Mouse (Mus musculus) T-helper 17 cell (primary cell): ENCODE data around the gene Rnasek.

ENCODE experiments used
- in situ Hi-C, 2 experiments: fragments of 300-600 bp; cut with MboI, MseI; formaldehyde crosslinking; loops; 1 replicate in 1 of 2; 2 replicates in 1 of 2; pipeline ENCODE4 v1.15.1; 2025; ENCODE audit warnings: high pct_unique_total_duplicates in 2 of 2

Rnasek gene

DNA sequence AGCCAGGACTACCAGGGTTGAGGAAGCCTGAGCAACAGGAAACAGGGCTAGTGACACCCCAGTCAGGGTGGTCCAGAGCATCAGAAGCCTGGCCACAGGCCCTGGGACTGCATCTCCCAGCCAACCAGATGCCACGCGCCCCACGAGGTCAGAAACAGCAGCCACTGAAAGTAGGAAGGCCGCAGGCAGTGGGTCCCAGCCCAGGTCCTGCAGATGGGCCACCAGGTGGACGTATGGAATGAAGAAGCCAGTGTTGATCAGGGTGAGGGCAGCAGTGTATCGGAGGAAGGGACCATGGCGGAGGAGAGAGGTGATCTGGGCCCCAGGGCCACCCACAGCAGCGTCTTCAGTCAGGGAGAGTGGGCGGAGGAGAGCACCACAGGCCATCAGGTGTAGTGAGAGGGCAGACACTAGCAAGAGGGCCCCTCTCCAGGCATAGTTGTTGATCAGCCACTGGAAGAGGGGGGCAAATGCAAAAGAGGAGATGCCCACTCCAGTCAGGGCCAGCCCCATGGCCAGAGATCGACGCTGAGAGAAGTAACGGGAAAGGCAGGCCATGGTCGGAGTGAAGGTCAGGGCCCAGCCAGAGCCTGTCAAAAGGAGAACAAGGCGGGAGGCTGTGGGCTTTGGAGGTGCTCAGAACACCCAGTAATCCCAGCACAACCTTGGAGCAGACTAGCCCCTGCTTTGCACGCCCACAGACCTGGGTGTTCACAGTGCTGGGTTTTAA lies 20.7 kb downstream of the Rnasek start:
- in situ Hi-C loops = no loop called here

- in situ Hi-C loops = no loop called here
Observed at GRCm38 (mm10) chr11:70218039-70218438, 21.6 kb downstream of the Rnasek start.

DNA sequence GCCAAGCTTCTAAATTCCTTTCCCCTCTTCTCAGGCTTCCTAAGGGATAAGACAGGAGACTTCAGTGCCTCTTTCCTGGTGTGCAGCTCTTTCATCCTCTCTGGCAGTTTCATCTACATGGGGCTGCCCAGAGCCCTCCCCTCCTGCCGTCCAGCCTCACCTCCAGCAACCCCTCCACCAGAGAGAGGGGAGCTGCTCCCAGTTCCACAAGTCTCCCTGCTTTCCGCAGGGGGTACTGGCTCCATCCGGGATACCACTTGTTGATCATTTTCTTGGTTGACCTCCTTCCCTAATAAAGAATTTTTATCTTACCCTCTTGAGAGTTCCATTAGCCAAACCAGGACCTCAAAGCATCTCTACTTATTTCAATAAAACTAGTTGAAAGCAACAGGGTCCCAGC lies 23.5 kb downstream of the Rnasek start:
- in situ Hi-C loops = no loop called here

DNA sequence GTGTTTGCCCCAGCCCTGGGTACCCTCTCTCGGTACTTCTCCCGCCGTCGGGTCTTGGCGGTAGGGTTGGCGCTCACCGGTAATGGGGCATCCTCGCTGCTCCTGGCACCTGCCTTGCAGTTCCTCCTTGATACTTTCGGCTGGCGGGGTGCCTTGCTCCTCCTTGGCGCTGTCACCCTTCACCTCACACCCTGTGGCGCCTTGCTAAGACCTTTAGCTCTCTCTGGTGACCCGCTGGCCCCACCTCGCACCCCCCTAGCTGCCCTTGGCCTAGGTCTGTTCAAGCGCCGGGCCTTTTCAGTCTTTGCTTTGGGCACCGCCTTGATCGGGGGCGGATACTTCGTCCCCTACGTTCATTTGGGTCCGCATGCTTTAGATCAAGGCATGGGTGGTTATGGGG lies 24.3 kb downstream of the Rnasek start:
- in situ Hi-C loops = no loop called here

GRCm38 (mm10) chr11:70214856-70215209 lies 24.8 kb downstream of the Rnasek start:
- in situ Hi-C loops = loop anchor here in 1 of 2 experiments (5.0 kb wide), 1 partner anchor 38 kb away; no protein-coding TSS in a partner anchor

DNA sequence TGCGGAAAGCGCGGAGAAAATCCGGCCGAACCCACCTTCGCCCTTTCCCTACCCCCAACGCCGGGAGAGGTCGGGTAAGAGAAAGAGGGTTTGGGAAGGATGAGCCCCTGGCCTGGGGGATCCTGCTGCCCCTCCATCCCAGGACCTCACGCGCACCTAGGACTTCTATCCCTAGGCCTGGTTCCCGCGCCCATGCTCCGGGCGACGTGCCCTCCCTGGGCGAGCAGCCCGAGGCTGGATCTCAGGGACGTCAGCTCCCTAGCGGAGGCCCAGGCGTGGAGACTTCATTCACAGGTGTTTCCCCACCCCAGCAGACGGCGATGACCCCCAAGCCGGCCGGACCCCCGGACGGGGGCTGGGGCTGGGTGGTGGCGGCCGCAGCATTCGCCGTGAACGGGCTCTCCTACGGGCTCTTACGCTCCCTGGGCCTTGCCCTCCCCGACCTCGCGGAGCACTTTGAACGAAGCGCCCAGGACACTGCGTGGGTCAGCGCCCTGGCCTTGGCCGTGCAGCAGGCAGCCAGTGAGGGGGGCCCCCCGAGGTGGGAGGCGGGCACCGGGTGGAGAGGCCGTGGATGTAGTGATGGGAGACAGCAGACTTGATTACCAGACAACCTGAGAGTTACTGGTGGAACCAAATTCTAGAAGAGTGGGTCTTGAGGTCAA lies 25.3 kb downstream of the Rnasek start:
- in situ Hi-C loops = loop anchor here in 1 of 2 experiments (5.0 kb wide), 1 partner anchor 37 kb away; no protein-coding TSS in a partner anchor

- in situ Hi-C loops = loop anchor here in 1 of 2 experiments (5.0 kb wide), 1 partner anchor 36 kb away; no protein-coding TSS in a partner anchor
Observed at GRCm38 (mm10) chr11:70213736-70214135, 25.9 kb downstream of the Rnasek start.

GRCm38 (mm10) chr11:70212896-70213295 lies 26.7 kb downstream of the Rnasek start:
- in situ Hi-C loops = loop anchor here in 1 of 2 experiments (5.0 kb wide), 1 partner anchor 36 kb away; no protein-coding TSS in a partner anchor

DNA sequence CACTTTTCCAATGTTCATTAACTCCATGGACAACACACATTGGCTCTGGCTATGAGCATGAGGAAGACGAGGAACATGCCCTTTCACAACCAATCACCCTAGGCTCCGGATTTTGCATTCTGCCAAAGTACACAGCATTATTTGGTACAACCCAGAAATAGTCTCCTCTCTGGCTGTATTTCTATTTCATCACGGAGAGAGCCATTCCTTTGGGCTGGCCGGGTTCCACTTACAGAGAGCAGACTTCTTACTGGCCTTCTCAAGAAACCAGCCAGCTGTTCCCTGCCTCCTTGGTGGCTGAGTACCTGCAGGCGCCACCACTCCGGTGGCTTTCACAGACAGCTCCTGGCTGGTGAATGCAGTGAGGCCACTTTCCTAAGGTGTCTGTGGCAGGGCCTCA lies 27.2 kb downstream of the Rnasek start, which contains the start of gene Slc16a11:
Gene Slc16a11 (plus strand): TSS at position 330 of the 400 bp plus-strand sequence.
- in situ Hi-C loops = loop anchor here in 1 of 2 experiments (5.0 kb wide), 1 partner anchor 35 kb away; no protein-coding TSS in a partner anchor

DNA sequence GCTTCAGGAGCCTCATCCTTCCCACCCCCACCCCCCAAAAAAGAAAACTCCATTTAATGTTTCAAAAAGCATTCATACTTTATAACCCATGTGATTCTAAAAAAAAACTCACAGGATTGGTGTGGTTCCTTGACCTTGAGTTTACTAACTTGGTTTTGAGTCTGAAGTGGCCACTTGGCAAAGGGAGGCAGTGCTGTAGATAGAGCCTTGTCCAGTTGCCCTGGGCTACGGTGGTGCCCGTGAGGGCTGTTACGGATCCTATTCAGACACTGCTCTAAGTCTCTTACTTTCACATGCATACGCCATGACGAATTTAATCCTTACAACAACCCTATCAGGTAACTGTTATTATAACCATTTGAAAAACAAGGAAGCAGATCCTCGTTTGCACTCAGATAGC lies 27.7 kb downstream of the Rnasek start:
- in situ Hi-C loops = loop anchor here in 1 of 2 experiments (5.0 kb wide), 1 partner anchor 35 kb away; no protein-coding TSS in a partner anchor

DNA sequence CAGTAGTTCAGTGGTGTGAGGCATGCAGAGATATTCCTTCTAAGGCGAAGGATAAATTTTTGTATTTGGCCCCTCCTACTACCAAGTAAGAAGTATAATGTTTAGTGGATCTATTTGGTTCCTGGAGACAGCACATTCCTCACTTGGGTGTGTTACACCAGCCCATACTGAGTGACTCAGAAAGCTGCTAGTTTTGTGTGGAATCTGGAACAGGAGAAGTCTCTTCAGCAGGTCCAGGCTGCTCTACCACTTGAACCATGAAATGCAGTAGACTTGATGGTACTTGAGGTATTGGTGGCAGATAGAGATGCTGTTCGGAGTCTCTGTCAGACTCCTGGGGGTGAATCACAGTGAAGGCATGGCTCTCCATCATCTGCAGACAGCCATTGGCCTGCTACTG lies 29.0 kb downstream of the Rnasek start:
- in situ Hi-C loops = loop anchor here in 1 of 2 experiments (5.0 kb wide), 1 partner anchor 33 kb away; no protein-coding TSS in a partner anchor

DNA sequence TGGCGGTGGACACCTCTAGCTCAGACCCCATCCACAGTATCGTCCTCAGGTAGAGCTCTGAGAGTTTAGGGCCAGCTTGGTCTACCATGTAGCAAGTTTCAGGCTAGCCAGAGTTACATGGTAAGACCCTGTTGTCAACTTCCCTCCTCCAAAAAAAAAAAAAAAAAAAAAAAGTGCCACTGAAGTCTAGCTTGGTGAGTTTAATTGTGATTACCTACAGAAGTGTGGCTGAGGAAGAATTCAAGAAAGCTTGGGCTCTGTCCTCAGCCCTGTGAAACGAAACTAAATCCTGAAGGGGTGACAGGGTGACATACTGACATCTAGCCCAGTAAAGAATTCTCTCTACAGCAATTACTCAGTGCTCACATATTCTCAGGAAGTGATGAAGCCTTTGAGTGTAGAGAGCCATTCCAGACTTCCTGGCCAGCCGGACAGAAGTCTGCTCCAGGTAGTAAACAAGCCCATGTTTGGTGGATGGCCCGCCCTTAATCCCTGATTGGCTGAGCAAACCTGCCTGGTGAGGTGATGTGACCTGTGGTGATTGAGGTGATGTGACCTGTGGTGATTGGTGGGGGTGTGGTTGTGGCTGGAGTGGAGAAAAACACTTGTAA lies 30.8 kb downstream of the Rnasek start:
- in situ Hi-C loops = loop anchor here in 1 of 2 experiments (10.0 kb wide), 1 partner anchor 254 kb away; no protein-coding TSS in a partner anchor

GRCm38 (mm10) chr11:70207283-70207682 lies 32.4 kb downstream of the Rnasek start:
- in situ Hi-C loops = loop anchor here in 1 of 2 experiments (10.0 kb wide), 1 partner anchor 252 kb away; no protein-coding TSS in a partner anchor

DNA sequence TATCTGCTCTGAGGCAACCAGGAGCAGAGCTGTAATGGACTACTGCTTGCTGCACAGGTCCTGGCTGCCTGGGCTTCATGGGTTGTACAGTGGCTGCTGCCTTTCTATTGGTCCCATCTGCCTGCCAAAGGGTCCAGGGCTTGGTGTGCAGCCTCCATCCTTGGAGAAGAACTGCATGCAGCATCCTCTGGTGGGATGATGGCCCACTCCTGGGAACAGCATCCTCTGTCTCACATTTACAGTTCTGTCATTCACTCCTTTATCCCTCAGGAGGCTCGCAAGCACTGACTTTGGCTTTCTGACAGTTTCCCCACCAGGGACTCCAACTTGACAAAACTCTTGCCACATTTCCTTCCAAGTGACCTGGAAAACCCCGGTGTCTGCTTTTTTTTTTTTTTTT lies 32.8 kb downstream of the Rnasek start:
- in situ Hi-C loops = loop anchor here in 1 of 2 experiments (10.0 kb wide), 1 partner anchor 252 kb away; no protein-coding TSS in a partner anchor

GRCm38 (mm10) chr11:70201691-70202090 lies 38.0 kb downstream of the Rnasek start:
- in situ Hi-C loops = loop anchor here in 1 of 2 experiments (10.0 kb wide), 1 partner anchor 247 kb away; no protein-coding TSS in a partner anchor

DNA sequence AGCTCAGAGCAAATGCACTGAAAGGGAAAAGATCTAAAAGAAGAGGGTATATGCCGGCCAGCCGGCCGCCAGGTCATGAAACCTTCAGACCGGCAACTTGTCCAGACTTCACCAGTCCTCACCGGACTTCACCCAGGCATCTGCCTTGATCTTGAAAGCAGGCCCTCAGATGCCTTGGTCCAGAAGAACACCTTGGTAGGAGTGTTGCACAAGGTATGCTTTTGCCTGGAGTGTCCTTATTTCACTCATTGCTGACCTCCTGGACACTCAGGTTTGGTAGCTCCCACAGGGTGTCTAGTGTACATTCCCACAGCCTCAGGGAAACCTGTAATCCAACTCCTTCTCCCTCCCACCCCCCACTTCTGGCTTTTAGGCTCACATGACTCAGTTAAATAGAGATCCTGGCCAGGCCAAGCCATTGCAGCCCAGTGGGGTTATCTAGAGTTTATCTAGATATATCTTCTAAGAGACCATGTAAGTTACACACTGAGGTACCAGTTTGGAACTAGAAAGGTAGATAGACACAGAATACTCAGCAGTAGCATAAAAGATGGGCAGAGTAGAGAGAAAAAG lies 39.5 kb downstream of the Rnasek start:
- in situ Hi-C loops = loop anchor here in 1 of 2 experiments (10.0 kb wide), 1 partner anchor 245 kb away; no protein-coding TSS in a partner anchor

- in situ Hi-C loops = loop anchor here in 1 of 2 experiments (5.0 kb wide), 1 partner anchor 142 kb away; no protein-coding TSS in a partner anchor
Observed at GRCm38 (mm10) chr11:70199107-70199506, 40.5 kb downstream of the Rnasek start.

- in situ Hi-C loops = loop anchor here in 1 of 2 experiments (5.0 kb wide), 1 partner anchor 141 kb away; no protein-coding TSS in a partner anchor
Observed at GRCm38 (mm10) chr11:70198332-70198731, 41.3 kb downstream of the Rnasek start.

- in situ Hi-C loops = no loop called here
Observed at GRCm38 (mm10) chr11:70193354-70194285, 46.0 kb downstream of the Rnasek start.

DNA sequence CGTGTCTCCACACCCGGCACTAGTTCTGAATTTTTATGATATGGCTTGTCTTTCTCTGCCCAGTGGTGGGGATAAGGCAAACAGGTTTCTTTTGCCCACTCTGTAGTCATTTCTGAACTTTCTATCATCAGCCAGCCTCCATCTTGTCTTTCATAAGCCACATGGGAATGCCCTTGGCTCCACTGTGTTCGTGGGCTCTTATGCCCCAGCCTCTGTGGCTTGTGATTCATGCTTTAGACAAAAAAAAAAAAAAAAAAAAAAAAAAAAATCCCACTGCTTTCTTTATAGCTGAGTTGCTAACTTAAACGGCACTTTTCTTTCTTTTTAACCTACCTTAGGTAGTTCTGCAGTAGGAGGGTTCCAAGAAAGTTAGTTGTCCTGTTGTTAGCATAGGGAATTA lies 47.5 kb downstream of the Rnasek start:
- in situ Hi-C loops = no loop called here
